Mouse (Mus musculus) kidney, embryonic 14.5 days (tissue): ENCODE data around the gene Unc45a. TPM values are rescaled to one million over a fixed set of nuclear protein-coding genes. Genes with fewer than 3 reads are reported as not detected.

Experiments
- ATAC-seq: fragments of 200-750 bp; cut with Nextera tagmentation; 2 replicates; pipeline ENCODE4 v1.8.0; 2017; ENCODE audit warnings: moderate number of reproducible peaks, mild to moderate bottlenecking, moderate TSS enrichment, moderate library complexity; ENCODE audit not compliant: low FRiP score, low TSS enrichment
- H3K27ac ChIP-seq: fragments of 300-500 bp; sonication (generic); 2 replicates; pipeline ENCODE4 v1.5.1; 2014; ENCODE audit warnings: low read depth, mild to moderate bottlenecking, low read length, moderate library complexity, mixed read lengths
- H3K27me3 ChIP-seq: fragments of 300-500 bp; sonication (generic); 2 replicates; pipeline ENCODE4 v1.6.1; 2014; ENCODE audit warnings: mild to moderate bottlenecking, low read length; ENCODE audit not compliant: control insufficient read depth, insufficient read depth
- H3K36me3 ChIP-seq: fragments of 300-500 bp; sonication (generic); 2 replicates; pipeline ENCODE4 v1.6.1; 2014; ENCODE audit warnings: low read length, mixed read lengths; ENCODE audit not compliant: control insufficient read depth, insufficient read depth
- H3K4me1 ChIP-seq: fragments of 300-500 bp; sonication (generic); 2 replicates; pipeline ENCODE4 v1.6.1; 2014; ENCODE audit warnings: low read length, mixed read lengths; ENCODE audit not compliant: control insufficient read depth, insufficient read depth
- H3K4me2 ChIP-seq: fragments of 300-500 bp; sonication (generic); replicated peaks from 2 replicates; pipeline ENCODE4 v1.6.1; 2014; ENCODE audit warnings: low read depth, mild to moderate bottlenecking, low read length
- H3K4me3 ChIP-seq: fragments of 300-500 bp; sonication (generic); 2 replicates; pipeline ENCODE4 v1.5.1; 2014; ENCODE audit warnings: mild to moderate bottlenecking, low read length
- H3K9ac ChIP-seq: fragments of 300-500 bp; sonication (generic); 2 replicates; pipeline ENCODE4 v1.6.1; 2014; ENCODE audit warnings: low read depth, mild to moderate bottlenecking, low read length, moderate library complexity
- H3K9me3 ChIP-seq: fragments of 300-500 bp; sonication (generic); 2 replicates; pipeline ENCODE4 v1.6.1; 2016; ENCODE audit warnings: low read length; ENCODE audit not compliant: control insufficient read depth
- WGBS: fragments of 180-500 bp; shearing (Covaris S2); extraction: QIAGEN DNeasy Blood & Tissue Kit; methylation state at CpG from one replicate; pipeline ENCODE4 v1.1.7; 2014; 5-methylcytosine and 5-hydroxymethylcytosine counted together
- polyA plus RNA-seq: library from polyadenylated mRNA; unstranded; fragments of >200 nt; fragmentation: Nextera tagmentation; extraction: Ambion mirVana; gene quantifications from 2 replicates; pipeline ENCODE4 v1.2.1, GENCODE M21; 2014

The Unc45a gene
- polyA plus RNA-seq, 1 experiment from 2014 or later = 27.8 TPM

GRCm38 (mm10) chr7:80375376-80376039 is 34.7 kb upstream of the Unc45a start:
- H3K27ac ChIP-seq = no peak overlapping the region
- 0 out of 2 replicates have a peak, but pooled peaks cover 3% of the 10 kb centered on the region for H3K36me3 ChIP-seq
- H3K4me2 ChIP-seq = no peak overlapping the region
- no peaks in the 10 kb centered on the region for H3K27me3 ChIP-seq
- no peaks in the 10 kb centered on the region for H3K4me1 ChIP-seq
- ATAC-seq = no peak
- no peak overlapping the region for H3K9ac ChIP-seq
- no peak overlapping the region for H3K4me3 ChIP-seq
- H3K9me3 ChIP-seq = no peaks in the 10 kb centered on the region
- 62% methylated on average over 9 of the region's 9 CpGs for WGBS

- 0 out of 2 replicates have a peak, but pooled peaks cover 3% of the 10 kb centered on the region for H3K36me3 ChIP-seq
- H3K4me2 ChIP-seq = no peak overlapping the region
- no peak overlapping the region for H3K9ac ChIP-seq
- no peak overlapping the region for H3K4me3 ChIP-seq
- H3K4me1 ChIP-seq = peaks cover 1% of the 10 kb centered on the region; the same call in 1 of the 2 replicates
- no peak overlapping the region for H3K27ac ChIP-seq
- 85% methylated on average over 3 of the region's 3 CpGs for WGBS
- no peaks in the 10 kb centered on the region for H3K27me3 ChIP-seq
- H3K9me3 ChIP-seq = no peaks in the 10 kb centered on the region
- no peak for ATAC-seq
Observed at GRCm38 (mm10) chr7:80374733-80375132, 33.9 kb upstream of the Unc45a start.

- WGBS = 61% methylated on average over 3 of the region's 3 CpGs
- H3K4me2 ChIP-seq = no peak overlapping the region
- no peaks in the 10 kb centered on the region for H3K27me3 ChIP-seq
- H3K4me3 ChIP-seq = no peak overlapping the region
- peaks cover 6% of the 10 kb centered on the region; the same call in 1 of the 2 replicates for H3K4me1 ChIP-seq
- no peak for ATAC-seq
- no peak overlapping the region for H3K9ac ChIP-seq
- no peaks in the 10 kb centered on the region for H3K9me3 ChIP-seq
- no peak overlapping the region for H3K27ac ChIP-seq
- H3K36me3 ChIP-seq = no peaks in the 10 kb centered on the region
Observed at GRCm38 (mm10) chr7:80374280-80374679, 33.5 kb upstream of the Unc45a start.

- no peak overlapping the region for H3K4me2 ChIP-seq
- H3K9me3 ChIP-seq = no peaks in the 10 kb centered on the region
- ATAC-seq = no peak
- peaks cover 8% of the 10 kb centered on the region; the same call in 1 of the 2 replicates for H3K4me1 ChIP-seq
- no peaks in the 10 kb centered on the region for H3K36me3 ChIP-seq
- H3K27me3 ChIP-seq = no peaks in the 10 kb centered on the region
- H3K27ac ChIP-seq = no peak overlapping the region
- no peak overlapping the region for H3K4me3 ChIP-seq
- 87% methylated on average over 12 of the region's 12 CpGs for WGBS
- H3K9ac ChIP-seq = no peak overlapping the region
Observed at GRCm38 (mm10) chr7:80373850-80374249, 33.0 kb upstream of the Unc45a start.

DNA sequence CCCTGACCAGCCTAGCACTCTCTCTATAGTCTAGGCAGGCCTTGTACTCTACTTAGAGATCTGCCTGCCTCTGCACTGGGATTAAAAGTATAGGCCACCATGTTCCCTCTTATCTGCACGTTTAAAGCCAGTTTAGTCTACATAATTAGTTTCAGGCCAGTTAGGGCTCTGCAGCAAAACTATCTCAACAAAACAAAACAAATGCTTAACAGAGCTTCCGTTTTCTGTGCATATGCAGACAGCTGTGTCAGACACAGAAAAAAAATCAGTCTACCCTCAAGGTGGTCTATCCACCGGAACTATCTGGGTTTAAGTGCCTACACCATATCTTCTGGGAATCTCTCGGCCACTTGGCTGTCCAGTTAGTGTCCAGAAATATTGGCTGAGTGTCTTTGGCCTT is 32.5 kb upstream of the Unc45a start:
- H3K27ac ChIP-seq = no peak overlapping the region
- WGBS = 89% methylated on average over 4 of the region's 4 CpGs

GRCm38 (mm10) chr7:80372667-80373066 is 31.9 kb upstream of the Unc45a start:
- Histone ChIP-seq H3K9ac (no peak overlapping the region), H3K4me3 (no peak overlapping the region), H3K4me2 (no peak overlapping the region), H3K9me3 (no peaks in the 10 kb centered on the region), H3K36me3 (peaks cover 9% of the 10 kb centered on the region), H3K27ac (no peak overlapping the region), H3K4me1 (peaks cover 8% of the 10 kb centered on the region; the same call in 1 of the 2 replicates), H3K27me3 (no peaks in the 10 kb centered on the region)
- WGBS = 60% methylated on average over 2 of the region's 2 CpGs
- ATAC-seq = no peak

More for the DNA sequence above, 32.5 kb upstream of the Unc45a start:
- Histone ChIP-seq H3K36me3 (peaks cover 3% of the 10 kb centered on the region), H3K9me3 (no peaks in the 10 kb centered on the region), H3K4me2 (no peak overlapping the region), H3K4me1 (peaks cover 8% of the 10 kb centered on the region; the same call in 1 of the 2 replicates), H3K9ac (no peak overlapping the region), H3K4me3 (no peak overlapping the region), H3K27me3 (no peaks in the 10 kb centered on the region)
- no peak for ATAC-seq

DNA sequence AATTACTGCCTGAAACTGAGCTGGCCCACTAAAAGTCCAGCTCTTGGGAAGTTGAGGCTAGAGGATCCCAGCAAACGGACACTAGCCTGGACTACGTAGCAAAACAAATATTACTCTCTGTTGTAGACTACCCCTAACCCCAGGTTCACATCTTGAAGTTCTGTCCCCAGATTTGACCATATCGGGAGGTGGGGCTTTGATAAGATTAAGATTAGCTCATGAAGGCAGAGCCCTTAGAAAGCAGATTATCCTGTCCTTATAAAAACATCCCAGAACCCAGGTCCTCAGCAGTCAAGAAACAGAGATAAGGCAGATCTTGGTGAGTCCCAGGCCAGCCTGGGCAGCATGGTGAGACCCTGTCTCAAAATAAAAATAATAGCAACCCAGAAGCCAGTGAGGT is 31.4 kb upstream of the Unc45a start:
- peaks cover 8% of the 10 kb centered on the region; the same call in 1 of the 2 replicates for H3K4me1 ChIP-seq
- H3K4me3 ChIP-seq = no peak overlapping the region
- no peak for ATAC-seq
- no peak overlapping the region for H3K4me2 ChIP-seq
- no peaks in the 10 kb centered on the region for H3K27me3 ChIP-seq
- no peak overlapping the region for H3K27ac ChIP-seq
- 84% methylated on average over 3 of the region's 3 CpGs for WGBS
- H3K36me3 ChIP-seq = peaks cover 14% of the 10 kb centered on the region
- no peak overlapping the region for H3K9ac ChIP-seq
- H3K9me3 ChIP-seq = no peaks in the 10 kb centered on the region

DNA sequence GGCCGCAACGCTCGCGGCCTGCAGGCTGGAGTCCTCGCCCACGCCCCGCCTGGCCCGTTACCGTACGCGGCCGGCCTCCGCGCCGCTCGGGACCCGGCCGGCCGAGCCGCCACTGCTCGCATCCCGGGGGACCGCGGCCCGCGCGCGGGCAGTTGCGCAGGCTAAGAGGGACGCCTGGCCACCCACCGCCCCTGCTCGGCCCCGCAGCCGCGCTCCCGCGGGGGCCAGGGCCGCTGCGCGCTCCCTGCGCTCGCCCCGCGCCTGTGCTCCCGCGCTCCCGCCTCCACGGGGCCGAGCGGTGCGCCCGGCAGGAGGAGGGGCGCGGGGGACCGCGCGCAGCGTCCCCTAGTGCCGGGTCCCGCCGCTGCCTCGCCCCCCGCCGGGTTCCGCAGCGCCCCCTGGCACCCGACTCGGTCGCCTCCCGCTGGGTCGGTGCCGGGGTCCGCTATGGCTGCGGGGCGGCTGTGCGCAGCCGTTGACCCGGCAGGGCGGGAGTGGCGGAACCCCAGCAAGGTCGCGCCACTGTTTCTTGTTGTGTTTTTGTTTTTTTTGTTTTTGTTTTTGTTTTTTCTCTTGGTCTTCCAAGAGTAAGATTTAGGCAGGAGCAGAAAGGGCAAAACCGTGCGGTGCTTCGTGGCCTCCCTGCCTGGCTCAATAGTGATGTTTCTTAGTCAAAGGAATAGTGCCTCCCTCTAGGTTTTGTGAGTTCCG is 30.4 kb upstream of the Unc45a start, which contains the start of gene Man2a2:
Gene Man2a2 (minus strand): TSS at position 335 of the 711 bp plus-strand sequence.
- Histone ChIP-seq H3K4me2 (peak within 1 kb of the TSS; percentile 82), H3K27me3 (no peaks in the 10 kb centered on the region), H3K4me1 (peaks cover 8% of the 10 kb centered on the region; the same call in 1 of the 2 replicates), H3K4me3 (peak within 1 kb of the TSS; percentile 84), H3K36me3 (peaks cover 24% of the 10 kb centered on the region), H3K9ac (peak within 1 kb of the TSS; percentile 87), H3K9me3 (no peaks in the 10 kb centered on the region), H3K27ac (peak within 1 kb of the TSS; percentile 80)
- WGBS = under 1% methylated on average over 81 of the region's 86 CpGs
- peak; percentile 69 for ATAC-seq

DNA sequence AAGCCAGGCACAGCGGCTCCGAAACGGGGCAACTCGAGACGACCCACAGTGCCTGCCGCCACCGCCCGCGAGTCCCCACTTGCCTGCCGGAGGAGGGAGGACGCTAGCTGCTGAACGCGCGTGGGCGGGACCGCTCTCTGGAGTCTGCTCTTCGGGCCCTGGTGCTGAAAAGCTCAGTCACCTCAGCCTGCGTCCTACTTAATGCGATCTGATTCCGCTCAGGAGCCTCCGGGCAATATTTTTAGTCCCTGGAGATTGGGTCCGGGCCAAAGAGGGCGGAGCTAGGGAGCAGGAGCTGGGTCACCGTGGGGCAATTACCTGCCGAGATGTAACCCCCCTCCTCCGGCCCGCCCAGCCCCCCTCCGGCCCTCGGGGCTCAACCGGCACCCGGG is 29.8 kb upstream of the Unc45a start:
- Histone ChIP-seq H3K4me1 (peaks cover 8% of the 10 kb centered on the region; the same call in 1 of the 2 replicates), H3K9ac (peak overlapping the region; percentile 87), H3K4me2 (peak overlapping the region; percentile 82), H3K36me3 (peaks cover 28% of the 10 kb centered on the region), H3K4me3 (peak overlapping the region; percentile 84), H3K27ac (peak overlapping the region; percentile 80), H3K27me3 (no peaks in the 10 kb centered on the region), H3K9me3 (no peaks in the 10 kb centered on the region)
- under 1% methylated on average over 31 of the region's 31 CpGs for WGBS
- peak; percentile 53 for ATAC-seq
